ENCODE assay signal across 26 mouse cellular contexts in the genomic region with DNA sequence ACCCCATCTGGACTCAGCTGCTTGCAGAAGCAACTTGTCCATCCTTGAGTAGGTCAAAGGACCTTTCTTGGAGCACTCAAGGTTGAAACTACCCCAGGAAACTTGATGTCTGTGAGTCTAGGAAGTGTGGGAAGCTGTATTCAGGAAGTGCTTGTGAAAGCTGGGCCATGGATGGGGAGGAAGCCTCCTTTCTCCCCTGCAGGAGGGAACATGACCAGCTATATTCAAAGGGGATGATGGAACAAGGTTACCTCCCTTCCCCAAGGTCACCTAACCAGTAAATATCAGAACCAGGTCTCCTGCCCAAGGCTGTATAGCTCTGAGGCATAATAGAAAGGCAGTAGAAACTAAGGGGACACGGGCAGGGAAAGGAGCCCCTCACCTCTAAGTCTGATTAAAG. TPM values are rescaled to one million over a fixed set of nuclear protein-coding genes. Genes with fewer than 3 reads are reported as not detected.
"Had no signal": no experiment of that assay in that cellular context is flagged by ENCODE, and none has a peak within 500 bp of the region (broad histone marks: within the 10 kb centered on the region; RNA-seq: fewer than 3 reads in every experiment).

No protein-coding gene starts in this region.

- H3K27ac ChIP-seq: gastrocnemius, adult 2 months; heart, adult 2 months; heart, embryonic 15.5 days; hindbrain, embryonic 10.5 days; hindbrain, embryonic 12.5 days; hindbrain, embryonic 14.5 days; intestine, embryonic 15.5 days; layer of hippocampus, adult 2 months; left cerebral cortex, adult 2 months; limb, embryonic 10.5 days; limb, embryonic 12.5 days; liver, embryonic 13.5 days; liver, embryonic 15.5 days had no signal

- H3K36me3 ChIP-seq: heart, embryonic 12.5 days; heart, embryonic 15.5 days; hindbrain, embryonic 10.5 days; hindbrain, embryonic 12.5 days; intestine, embryonic 15.5 days; limb, embryonic 10.5 days; limb, embryonic 12.5 days; liver, embryonic 13.5 days; liver, embryonic 15.5 days had no signal

- H3K4me1 ChIP-seq: hindbrain, embryonic 10.5 days; hindbrain, embryonic 12.5 days; limb, embryonic 10.5 days; limb, embryonic 12.5 days; liver, embryonic 13.5 days; liver, embryonic 15.5 days had no signal

- H3K4me3 ChIP-seq: gastrocnemius, adult 2 months; heart, adult 2 months; heart, embryonic 12.5 days; heart, embryonic 15.5 days; hindbrain, embryonic 10.5 days; hindbrain, embryonic 12.5 days; intestine, embryonic 15.5 days; layer of hippocampus, adult 2 months; left cerebral cortex, adult 2 months; limb, embryonic 10.5 days; limb, embryonic 12.5 days; liver, embryonic 13.5 days; liver, embryonic 15.5 days had no signal

- H3K9me3 ChIP-seq: heart, embryonic 12.5 days; heart, embryonic 15.5 days; hindbrain, embryonic 10.5 days; hindbrain, embryonic 12.5 days; intestine, embryonic 15.5 days; limb, embryonic 10.5 days; limb, embryonic 12.5 days; liver, embryonic 13.5 days; liver, embryonic 15.5 days had no signal

- DNase-seq: gastrocnemius, adult 2 months; gastrocnemius, postnatal 10 days; gastrocnemius, postnatal 25 days; heart, adult 2 months; heart, postnatal 14 days; heart, postnatal 4 days; kidney, adult 18-20 months; kidney, adult 8-10 months; kidney, postnatal 10 days; kidney, postnatal 25 days; kidney, postnatal 4 days; liver; liver, embryonic 13.5 days; liver, postnatal 0 days had no signal

- H3K27me3 ChIP-seq: intestine, embryonic 15.5 days had no signal

RNA-seq across cellular contexts. Expression of a gene that starts 44.2 kb away (rescaled TPM):
- total RNA-seq: granulocyte monocyte progenitor cell, adult 5-6 weeks had no signal
